Mouse (Mus musculus) erythroblast, embryonic 14.5 days (primary cell): Measurements from ENCODE around the gene Ppp1r3a.

Experiments used
- GATA1 ChIP-seq: IDR thresholded peaks from 2 replicates; pipeline ENCODE4 v1.6.1; 2012; ENCODE audit warnings: low read length, inconsistent platforms, mixed read lengths
- TAL1 ChIP-seq: IDR thresholded peaks from 3 replicates; pipeline ENCODE4 v1.6.1; 2012; ENCODE audit warnings: low read length, inconsistent platforms, mixed read lengths

DNA sequence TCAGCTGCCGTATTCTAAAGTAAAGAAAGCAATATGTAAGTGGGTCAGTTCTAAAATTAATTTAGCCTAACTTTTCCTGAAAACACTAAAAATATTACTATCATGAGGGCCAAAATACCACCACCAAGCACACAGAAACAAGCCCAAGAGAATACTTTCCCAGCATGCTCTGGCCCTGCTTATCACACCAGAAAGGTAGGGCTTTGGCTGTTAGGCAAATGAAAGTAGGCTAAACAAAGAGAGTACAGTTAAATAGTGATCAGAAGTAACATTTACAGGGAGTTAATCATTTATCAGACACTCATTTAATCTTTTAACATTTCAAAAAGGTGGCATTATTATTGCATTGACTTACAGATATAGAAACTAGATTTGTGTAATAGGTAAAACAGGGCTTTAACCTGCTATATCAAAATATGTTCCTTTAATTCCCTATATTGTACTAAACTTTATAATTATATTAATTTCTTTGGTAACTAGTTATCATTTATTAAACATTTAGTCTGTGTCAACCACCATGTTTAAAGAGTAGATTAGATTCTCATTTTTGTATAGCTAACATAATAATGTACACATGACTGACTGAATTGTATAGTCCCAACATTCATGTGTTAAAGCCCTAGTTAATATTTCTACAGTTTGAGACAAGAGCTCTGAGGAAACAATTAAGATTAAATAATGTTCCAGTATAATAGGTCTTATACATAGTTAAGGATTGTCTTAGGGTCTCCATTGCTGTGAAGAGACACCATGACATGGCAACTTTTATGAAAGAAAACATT lies 32.3 kb upstream of the Ppp1r3a start:
- no peak for TF ChIP-seq GATA1
- TF ChIP-seq TAL1, result no peak
